Mouse (Mus musculus) cerebellum, adult 2 months (tissue): ENCODE results near the gene Ffar3.

Source experiments
- CTCF ChIP-seq: fragments of 200-500 bp; IDR thresholded peaks from 2 replicates; pipeline ENCODE4 v1.5.1; 2011; ENCODE audit warnings: low read depth, mild to moderate bottlenecking, control low read depth, low read length, moderate library complexity, borderline replicate concordance; ENCODE audit not compliant: insufficient read depth
- POLR2A ChIP-seq: fragments of 200-500 bp; IDR thresholded peaks from 2 replicates; pipeline ENCODE4 v1.6.1; 2011; ENCODE audit warnings: low read length, control low read depth, borderline replicate concordance; ENCODE audit not compliant: insufficient read depth

DNA sequence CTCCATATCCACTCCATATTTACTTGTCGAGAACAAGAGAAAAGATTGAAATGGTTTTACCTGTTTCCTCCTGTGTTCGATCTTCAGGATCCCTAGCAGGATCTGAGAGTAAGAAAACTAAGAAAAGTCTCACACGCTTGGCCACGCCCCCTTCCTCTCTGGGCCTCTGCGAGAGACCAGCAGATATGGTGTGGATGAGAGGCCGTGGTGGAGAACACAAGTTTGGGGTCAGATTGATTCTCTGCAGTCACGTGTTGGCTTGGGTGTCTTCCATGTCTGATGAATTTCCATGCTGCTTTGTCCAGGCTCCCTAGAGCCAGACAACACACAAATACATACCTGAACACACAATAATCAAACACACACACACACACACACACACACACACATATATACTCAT, 24.2 kb upstream of the Ffar3 start, which contains the start of gene Cd22:
- TF ChIP-seq CTCF, result no peak
- TF ChIP-seq POLR2A, result no peak
